Mouse (Mus musculus): ENCODE measurements around the gene Tmem51.

GRCm38 (mm10) chr4:142081631-142082283, 2.3 kb downstream of the Tmem51 start:
- TF ChIP-seq CTCF (IDR thresholded peaks at IDR 0.05; ENCODE audit: low read depth, low read length) (no peak), POLR2A (IDR thresholded peaks at IDR 0.05; ENCODE audit: borderline replicate concordance, low read depth, low read length) (peak; percentile 42)

Data from bone marrow macrophage, adult 2 months (primary cell).